Mouse (Mus musculus) MEL (cell line): Measurements from ENCODE around the gene Fam160a1.

Experiments used
- CHD2 ChIP-seq: IDR thresholded peaks from 2 replicates; pipeline ENCODE4 v1.6.1; 2011; ENCODE audit warnings: low read length, improper control_type of control experiment
- EP300 ChIP-seq, 2 experiments: IDR thresholded peaks; 2 replicates each; pipeline ENCODE4 v1.6.1; 2011; ENCODE audit warnings: improper control_type of control experiment in 2 of 2, low read length in 2 of 2, low read depth in 1 of 2, mild to moderate bottlenecking in 1 of 2
- POLR2A ChIP-seq, 2 experiments: IDR thresholded peaks; 2 replicates each; pipeline ENCODE4 v1.6.1; 2011 to 2012; ENCODE audit warnings: low read length in 2 of 2, mild to moderate bottlenecking in 2 of 2, control low read depth in 1 of 2, improper control_type of control experiment in 1 of 2, low read depth in 1 of 2, moderate library complexity in 1 of 2; ENCODE audit not compliant: control insufficient read depth in 1 of 2, insufficient read depth in 1 of 2, poor library complexity in 1 of 2
- POLR2AphosphoS5 ChIP-seq: IDR thresholded peaks from 2 replicates; pipeline ENCODE4 v1.6.1; 2012; ENCODE audit warnings: low read depth, borderline replicate concordance, mild to moderate bottlenecking, inconsistent platforms, low read length, moderate library complexity, mixed read lengths
- RCOR1 ChIP-seq: IDR thresholded peaks from 2 replicates; pipeline ENCODE4 v1.6.1; 2012; ENCODE audit warnings: low read depth, mild to moderate bottlenecking, inconsistent platforms, low read length, improper control_type of control experiment
- TAL1 ChIP-seq: IDR thresholded peaks from 2 replicates; pipeline ENCODE4 v1.6.1; 2012; ENCODE audit warnings: mild to moderate bottlenecking, inconsistent platforms, low read length, moderate library complexity, mixed read lengths

GRCm38 (mm10) chr3:85748863-85749262, 68.2 kb downstream of the Fam160a1 start:
- no peak for TF ChIP-seq POLR2A (IDR thresholded peaks at IDR 0.05; ENCODE audit: control insufficient read depth in 1 of 2, insufficient read depth in 1 of 2, low read depth in 1 of 2, low read length in 2 of 2, poor library complexity in 1 of 2)
- TF ChIP-seq RCOR1, result no peak
- TF ChIP-seq EP300 (IDR thresholded peaks at IDR 0.05; ENCODE audit: low read depth in 1 of 2, low read length in 2 of 2), result no peak
- no peak for TF ChIP-seq POLR2AphosphoS5
- no peak for TF ChIP-seq TAL1
- TF ChIP-seq CHD2, result no peak
